Mouse (Mus musculus): ENCODE data around the gene Ap5m1. TPM values are rescaled to one million over a fixed set of nuclear protein-coding genes. Genes with fewer than 3 reads are reported as not detected.

Ap5m1 gene
- polyA plus RNA-seq, 2 experiments, result 7.3 to 10.9 TPM

DNA sequence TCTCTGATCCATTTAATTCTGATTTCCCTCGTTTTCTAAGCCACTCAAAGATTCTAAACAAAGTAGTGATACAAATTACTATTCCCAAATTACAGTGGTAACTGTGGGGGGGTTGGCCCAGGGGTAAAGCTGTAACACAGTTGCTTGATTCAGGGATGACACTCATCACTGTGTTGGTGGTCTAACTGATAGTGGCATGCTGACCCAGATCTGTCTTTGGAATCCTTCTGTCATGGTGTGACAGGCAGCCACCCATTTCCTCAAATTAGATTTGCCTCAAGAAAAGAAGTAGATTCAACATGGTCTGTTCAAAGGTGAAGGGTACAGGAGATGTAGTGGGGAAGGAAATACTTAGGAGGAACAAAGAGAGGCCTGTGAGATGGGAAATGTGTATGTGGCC, 72.3 kb downstream of the Ap5m1 start:
- Histone ChIP-seq H3K4me2 (ENCODE audit: low read depth) (no peak overlapping the region), H3K4me3 (ENCODE audit: insufficient read depth in 1 of 2, low read depth in 2 of 2, low read length in 2 of 2) (no peak overlapping the region), H3K27ac (no peak overlapping the region), H3K27me3 (ENCODE audit: control insufficient read depth, insufficient read depth, low read length) (no peaks in the 10 kb centered on the region), H3K9me3 (ENCODE audit: control insufficient read depth, low read length) (no peaks in the 10 kb centered on the region), H3K36me3 (replicated peaks; ENCODE audit: control insufficient read depth, insufficient read depth, low read depth) (no peaks in the 10 kb centered on the region), H3K4me1 (replicated peaks; ENCODE audit: control insufficient read depth in 2 of 2, insufficient read depth in 2 of 2, low read length in 1 of 2) (no peaks in the 10 kb centered on the region), H3K9ac (replicated peaks) (no peak overlapping the region)
- WGBS (ENCODE audit: insufficient replicate concordance), result 35% methylated on average over 1 of the region's 1 CpGs
- no peak for TF ChIP-seq CTCF (IDR thresholded peaks at IDR 0.05; ENCODE audit: low read depth)
- no peak for TF ChIP-seq EP300 (IDR thresholded peaks at IDR 0.05; ENCODE audit: low read depth)
- no peak for ATAC-seq (ENCODE audit: insufficient read depth)
- DNase-seq (ENCODE audit: low read depth in 3 of 3, low spot score in 3 of 3), result no peak

DNA sequence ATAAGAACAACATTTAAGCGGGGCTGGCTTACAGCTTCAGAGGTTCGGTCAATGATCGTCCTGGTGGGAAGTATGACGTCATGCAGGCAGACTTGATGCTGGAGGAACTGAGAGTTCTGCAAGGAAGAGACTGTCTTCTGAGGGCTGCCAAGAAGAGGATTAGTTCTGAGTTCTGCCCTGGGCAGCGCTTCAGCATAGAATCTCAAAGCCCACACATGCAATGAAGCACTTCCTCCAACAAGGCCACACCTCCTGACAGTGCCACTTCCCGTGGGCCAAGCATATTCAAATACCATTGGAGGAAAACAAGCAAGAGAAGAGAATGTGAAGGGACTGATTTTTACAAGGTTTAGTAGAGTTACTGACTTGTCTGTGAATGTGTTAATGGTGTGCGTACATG, 74.9 kb downstream of the Ap5m1 start:
- Histone ChIP-seq H3K4me3 (ENCODE audit: insufficient read depth in 1 of 2, low read depth in 2 of 2, low read length in 2 of 2) (no peak overlapping the region), H3K27me3 (ENCODE audit: control insufficient read depth, insufficient read depth, low read length) (no peaks in the 10 kb centered on the region), H3K9ac (replicated peaks) (no peak overlapping the region), H3K36me3 (replicated peaks; ENCODE audit: control insufficient read depth, insufficient read depth, low read depth) (no peaks in the 10 kb centered on the region), H3K4me1 (replicated peaks; ENCODE audit: control insufficient read depth in 2 of 2, insufficient read depth in 2 of 2, low read length in 1 of 2) (no peaks in the 10 kb centered on the region), H3K4me2 (ENCODE audit: low read depth) (no peak overlapping the region), H3K9me3 (ENCODE audit: control insufficient read depth, low read length) (no peaks in the 10 kb centered on the region), H3K27ac (no peak overlapping the region)
- ATAC-seq (ENCODE audit: insufficient read depth) (no peak), DNase-seq (ENCODE audit: low read depth in 3 of 3, low spot score in 3 of 3) (no peak)
- 75% methylated on average over 7 of the region's 7 CpGs for WGBS (ENCODE audit: insufficient replicate concordance)
- TF ChIP-seq CTCF (IDR thresholded peaks at IDR 0.05; ENCODE audit: low read depth) (no peak), EP300 (IDR thresholded peaks at IDR 0.05; ENCODE audit: low read depth) (no peak)

Other genes starting within 250 kb of the Ap5m1 start
- 6.2 and 9.2 TPM in 2 replicates for gene Exoc5, start 556 bp downstream of the Ap5m1 start, polyA plus RNA-seq (2012; rRNA removed)
- gene Exoc5, start 556 bp downstream of the Ap5m1 start, polyA plus RNA-seq (2014; fragmentation: Nextera tagmentation; extraction: Ambion mirVana), result 23.0 and 24.3 TPM in 2 replicates
- 4.2 and 5.7 TPM in 2 replicates for gene Naa30, start 106.1 kb downstream of the Ap5m1 start, polyA plus RNA-seq (2012; rRNA removed)
- 4.8 and 5.2 TPM in 2 replicates for gene Naa30, start 106.1 kb downstream of the Ap5m1 start, polyA plus RNA-seq (2014; fragmentation: Nextera tagmentation; extraction: Ambion mirVana)
- 0.02 and 0.22 TPM in 2 replicates for gene ccdc198, start 179.4 kb downstream of the Ap5m1 start, polyA plus RNA-seq (2012; rRNA removed)
- 0.32 and 0.52 TPM in 2 replicates for gene ccdc198, start 179.4 kb downstream of the Ap5m1 start, polyA plus RNA-seq (2014; fragmentation: Nextera tagmentation; extraction: Ambion mirVana)

Data from liver, embryonic 14.5 days (tissue).